8 mouse cellular contexts compared by ENCODE assay signal in the genomic region with DNA sequence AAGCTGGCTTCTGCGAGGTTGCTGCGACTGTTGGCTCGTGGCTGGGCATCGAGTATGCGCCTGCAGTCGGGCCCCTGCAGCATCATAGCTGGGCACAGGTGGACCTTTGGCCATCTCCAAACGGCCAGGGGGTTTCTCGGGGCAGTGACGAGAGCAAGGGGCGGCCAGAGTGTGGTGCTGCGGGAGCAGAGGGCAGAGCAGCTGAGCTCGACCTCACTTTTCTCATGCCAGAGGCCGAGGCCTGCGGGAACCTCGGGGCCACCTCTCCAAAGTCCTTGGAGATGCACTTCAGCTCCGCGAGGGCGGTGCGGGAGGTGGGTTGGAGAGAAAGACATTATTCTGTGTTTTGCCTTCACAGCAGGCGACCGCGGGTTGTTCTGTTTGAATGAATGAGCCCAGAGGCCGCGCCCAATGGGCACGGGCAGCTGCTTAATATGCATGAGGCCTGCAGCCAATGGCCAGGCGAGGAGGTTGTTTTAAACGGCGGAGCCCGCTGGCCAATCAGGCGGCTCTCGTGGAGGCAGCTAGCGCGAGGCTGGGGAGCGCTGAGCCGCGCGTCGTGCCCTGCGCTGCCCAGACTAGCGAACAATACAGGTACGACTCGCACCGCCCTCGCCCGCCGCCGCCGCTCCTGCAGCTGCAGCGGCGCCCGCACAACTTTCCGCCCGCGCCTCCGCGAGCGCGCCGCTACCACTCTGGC. TPM values are rescaled to one million over a fixed set of nuclear protein-coding genes. Genes with fewer than 3 reads are reported as not detected.
DNase-seq lines count a peak whose midpoint lies in the region; ATAC-seq lines count a peak whose summit lies in the region.

Gene Hmgb3, plus strand, starts transcription at position 504 of the 700 bp plus-strand sequence.

- peak; percentile 96 for DNase-seq in ZHBTc4 (ENCODE audit: low read depth, low spot score)
- DNase-seq in gastrocnemius, adult 8-10 months (ENCODE audit: low spot score in 2 of 2): peak; percentile 47 to 65
- DNase-seq in hindlimb bud, embryonic 11.5 days (ENCODE audit: extremely low spot score, low read depth, low spot score): peak; percentile 49
- peak; percentile 36 to 82 for DNase-seq in left cerebral cortex, adult 8-10 months (ENCODE audit: low spot score in 2 of 2)
- peak; percentile 90 to 94 for DNase-seq in right cerebral cortex, postnatal 10 days (ENCODE audit: low spot score in 2 of 2)
- peak; percentile 57 for DNase-seq in urinary bladder, postnatal 25 days (ENCODE audit: low spot score)

- H3K9me3 ChIP-seq in megakaryocyte, embryonic 14.5 days: peaks cover 11% of the 10 kb centered on the region

- peaks cover 6% of the 10 kb centered on the region for H3K36me3 ChIP-seq in megakaryocyte, embryonic 14.5 days (replicated peaks; ENCODE audit: low read length)

- peak; percentile 99 for ATAC-seq in common myeloid progenitor, adult 5-6 weeks (replicated peaks; ENCODE audit: low read depth, poor library complexity, severe bottlenecking)

- H3K4me1 ChIP-seq in megakaryocyte, embryonic 14.5 days: peaks cover 8% of the 10 kb centered on the region

- peak within 1 kb of the TSS; percentile 94 for H3K4me3 ChIP-seq in megakaryocyte, embryonic 14.5 days (replicated peaks)

- peaks cover 15% of the 10 kb centered on the region for H3K27me3 ChIP-seq in megakaryocyte, embryonic 14.5 days (replicated peaks)

RNA-seq across cellular contexts. Expression of gene Hmgb3, which starts in this region (rescaled TPM):
- total RNA-seq in common myeloid progenitor, adult 5-6 weeks (2017): 362 and 365 TPM in 2 replicates
- total RNA-seq in gastrocnemius, adult 8-10 months (2022): 10 to 100 TPM in 1 of 4 experiments, 1 to 10 TPM in 3; 4.4 to 12.1 (median 7.3) TPM
- 10 to 100 TPM; 33.4 to 46.0 (median 44.5) TPM for total RNA-seq in left cerebral cortex, adult 8-10 months (2022)
- polyA plus RNA-seq in megakaryocyte, embryonic 14.5 days (2012; ENCODE audit: insufficient read depth, low replicate concordance): 51.6 and 56.8 TPM in 2 replicates

Comparison
In these comparisons a context has a peak if more than half of its experiments do, and no peak if none do; other contexts are left out.
1. Peak in every context shown above with its lines: DNase-seq, ATAC-seq and H3K4me3 ChIP-seq.